Mouse (Mus musculus) cerebellum, adult 8-10 months (tissue): ENCODE data around the gene Mybpc1.
"Not testable (repeated sequence)": the region's sequence is repeated elsewhere in the genome, so short reads cannot be mapped to it uniquely, and the experiment has no call there.

Experiments used
- DNase-seq: peaks from one replicate; pipeline ENCODE4 v3.0.0; 2022

The Mybpc1 gene

DNA sequence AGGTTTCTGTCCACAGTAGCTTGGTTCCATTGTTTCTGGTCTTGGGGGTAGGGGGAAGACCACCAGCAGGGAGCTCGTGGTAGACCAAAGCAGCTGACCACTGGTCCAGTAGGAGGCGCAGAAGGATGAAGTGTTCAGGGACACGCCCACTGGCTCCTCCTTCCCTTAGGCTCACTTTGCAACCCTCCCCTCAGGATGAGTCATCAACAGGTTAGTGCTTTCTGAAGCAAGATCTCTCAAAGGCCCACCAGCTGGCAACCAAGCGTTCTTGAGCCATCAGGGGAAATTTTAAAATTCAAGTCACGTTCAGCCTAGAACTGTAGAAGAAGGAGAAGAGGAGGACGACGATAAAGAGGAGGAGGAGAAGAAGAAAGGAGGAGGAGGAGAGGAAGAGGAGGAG is 113.3 kb downstream of the Mybpc1 start:
- no peak for DNase-seq

DNA sequence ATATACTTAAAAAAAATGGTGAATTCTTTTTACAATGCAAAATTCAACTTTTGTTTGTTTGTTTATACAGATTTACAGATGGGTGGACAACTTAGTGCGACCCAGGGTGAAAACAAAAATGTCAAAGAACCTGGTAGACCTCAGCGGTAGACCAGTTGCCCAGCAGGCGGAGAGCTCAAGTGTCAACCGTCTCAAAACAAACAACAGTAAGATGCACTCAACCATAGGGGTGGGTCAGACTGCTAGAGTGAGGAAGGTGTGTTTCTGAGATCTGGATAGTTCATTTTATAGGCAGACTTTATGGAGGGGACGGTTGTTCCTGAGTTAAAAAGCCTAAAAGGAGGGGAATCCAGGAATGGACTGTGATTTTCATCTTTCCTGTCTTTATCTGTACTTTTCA is 116.3 kb downstream of the Mybpc1 start:
- no peak for DNase-seq

DNA sequence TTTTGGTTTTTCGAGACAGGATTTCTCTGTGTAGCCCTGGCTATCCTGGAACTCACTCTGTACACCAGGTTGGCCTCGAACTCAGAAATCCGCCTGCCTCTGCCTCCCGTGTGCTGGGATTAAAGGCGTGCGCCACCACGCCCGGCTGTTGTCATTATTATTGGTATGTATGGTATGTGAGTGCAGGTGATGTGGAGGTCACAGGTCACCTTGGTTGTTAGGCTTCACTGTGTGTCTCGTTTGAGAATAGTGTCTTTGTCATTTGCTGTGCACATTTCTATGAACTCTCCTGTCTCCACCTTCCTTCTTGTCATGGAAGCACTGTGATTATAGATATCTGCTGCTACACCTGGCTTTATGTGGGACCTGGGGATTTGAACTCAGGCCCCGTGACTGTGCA is 122.1 kb downstream of the Mybpc1 start:
- DNase-seq = not testable (repeated sequence)
